Mouse (Mus musculus) small intestine, adult 2 months (tissue): ENCODE measurements around the gene Dlg2.

Experiments
- CTCF ChIP-seq: fragments of 200-500 bp; IDR thresholded peaks from 2 replicates; pipeline ENCODE4 v1.5.1; 2012; ENCODE audit warnings: low read depth, mild to moderate bottlenecking, control low read depth, inconsistent platforms, low read length, moderate library complexity, mixed read lengths; ENCODE audit not compliant: insufficient replicate concordance, insufficient read length; ENCODE audit errors: extremely low read depth
- POLR2A ChIP-seq: fragments of 200-500 bp; IDR thresholded peaks from 2 replicates; pipeline ENCODE4 v1.6.1; 2012; ENCODE audit warnings: low read depth, mild to moderate bottlenecking, control low read depth, inconsistent platforms, low read length, moderate library complexity

GRCm38 (mm10) chr7:90651611-90652010, 175.1 kb downstream of the Dlg2 start:
- TF ChIP-seq POLR2A (no peak), CTCF (no peak)
